Mouse (Mus musculus) central nervous system, embryonic 14 days (tissue): ENCODE measurements around the gene Ndufaf1. TPM values are rescaled to one million over a fixed set of nuclear protein-coding genes. Genes with fewer than 3 reads are reported as not detected.

ENCODE experiments used
- polyA plus RNA-seq: library from polyadenylated mRNA; depleted of rRNA; stranded (reverse); fragments of >200 nt; gene quantifications from 2 replicates; pipeline ENCODE4 v1.2.3, GENCODE M21; 2012; rRNA removed

The Ndufaf1 gene
- polyA plus RNA-seq: 14.9 and 17.0 TPM in 2 replicates

DNA sequence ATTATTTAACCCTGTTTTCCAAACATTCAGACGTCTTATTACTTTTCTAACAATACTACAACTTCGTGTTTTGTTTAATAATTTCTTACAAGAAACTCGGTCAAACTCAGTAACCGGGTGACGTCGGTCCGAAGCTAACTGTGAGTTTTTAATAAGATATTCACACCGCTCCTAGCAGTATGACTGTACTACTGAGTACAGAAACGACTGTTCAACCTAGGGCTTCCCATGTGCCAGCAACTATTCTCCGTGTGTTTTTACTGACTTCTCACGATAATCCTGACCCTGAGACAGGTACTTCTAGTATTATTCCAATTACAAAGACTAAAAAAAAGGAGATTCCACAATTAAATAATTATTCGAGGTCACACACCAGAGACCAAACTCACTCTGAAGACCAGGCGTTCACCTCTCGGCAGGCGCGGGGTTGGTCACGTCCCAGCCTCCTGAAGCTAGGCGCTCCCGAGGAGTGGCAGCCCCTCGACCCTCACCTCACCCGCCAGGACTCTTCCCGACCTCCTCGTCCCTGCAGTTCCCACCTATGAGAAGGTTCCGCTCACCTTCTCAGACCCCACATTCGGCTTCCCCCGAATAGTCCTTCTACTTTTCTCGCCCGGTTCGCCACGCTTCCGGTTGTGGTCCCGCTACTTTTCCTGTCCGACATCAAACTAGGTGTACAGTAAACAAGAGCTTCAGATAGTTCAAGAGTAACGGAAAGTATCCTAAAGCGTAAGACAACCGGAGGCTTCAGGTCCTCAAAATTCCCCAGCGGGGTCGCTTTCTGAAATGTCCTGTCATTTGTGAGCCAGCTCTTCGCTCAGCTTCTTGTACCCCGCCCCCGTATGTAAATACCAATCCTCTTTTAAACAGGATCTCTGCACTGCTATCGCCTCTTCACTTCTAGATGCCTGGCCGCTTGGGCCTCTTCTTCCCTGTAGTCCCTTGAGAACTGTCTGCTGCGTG, at the start of gene Ndufaf1:
Gene Ndufaf1, minus strand, starts transcription at position 608 of the 963 bp plus-strand sequence.

DNA sequence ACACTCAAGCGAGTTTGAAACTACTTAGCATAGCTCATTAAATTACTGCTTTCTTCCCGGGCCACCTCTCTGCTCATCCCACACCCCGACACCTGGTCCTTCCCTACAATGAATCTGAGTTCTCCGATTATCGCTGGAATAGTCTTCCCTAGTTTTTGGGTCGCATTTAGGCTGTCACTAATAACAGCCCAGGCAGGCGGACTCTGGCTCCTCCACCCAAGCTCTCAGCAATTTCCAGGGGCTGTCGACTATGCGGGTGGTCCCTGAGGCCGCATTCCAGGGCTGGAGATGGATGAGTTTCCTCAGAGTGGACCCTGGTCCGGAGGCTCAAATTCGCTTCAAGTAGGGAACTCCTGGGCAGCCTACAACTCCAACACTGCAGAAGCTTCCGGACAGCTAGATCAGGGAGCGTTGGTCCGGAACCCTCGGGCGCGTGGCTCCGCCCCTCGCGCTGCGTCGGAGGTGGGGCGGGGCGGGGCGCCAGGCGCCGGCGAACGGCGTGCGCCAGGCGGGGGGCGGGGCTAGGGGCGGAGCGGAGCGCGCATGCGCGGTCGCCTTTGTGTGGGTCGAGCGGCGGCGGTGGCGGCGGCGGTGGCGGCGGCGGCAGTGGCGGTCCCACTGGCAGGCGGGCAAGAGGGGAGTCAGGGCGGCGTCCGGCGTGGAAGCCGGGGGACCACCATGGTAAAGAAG, 12.0 kb upstream of the Ndufaf1 start, which contains the start of gene Rtf1:
Gene Rtf1, plus strand, starts transcription at position 544 of the 690 bp plus-strand sequence.

DNA sequence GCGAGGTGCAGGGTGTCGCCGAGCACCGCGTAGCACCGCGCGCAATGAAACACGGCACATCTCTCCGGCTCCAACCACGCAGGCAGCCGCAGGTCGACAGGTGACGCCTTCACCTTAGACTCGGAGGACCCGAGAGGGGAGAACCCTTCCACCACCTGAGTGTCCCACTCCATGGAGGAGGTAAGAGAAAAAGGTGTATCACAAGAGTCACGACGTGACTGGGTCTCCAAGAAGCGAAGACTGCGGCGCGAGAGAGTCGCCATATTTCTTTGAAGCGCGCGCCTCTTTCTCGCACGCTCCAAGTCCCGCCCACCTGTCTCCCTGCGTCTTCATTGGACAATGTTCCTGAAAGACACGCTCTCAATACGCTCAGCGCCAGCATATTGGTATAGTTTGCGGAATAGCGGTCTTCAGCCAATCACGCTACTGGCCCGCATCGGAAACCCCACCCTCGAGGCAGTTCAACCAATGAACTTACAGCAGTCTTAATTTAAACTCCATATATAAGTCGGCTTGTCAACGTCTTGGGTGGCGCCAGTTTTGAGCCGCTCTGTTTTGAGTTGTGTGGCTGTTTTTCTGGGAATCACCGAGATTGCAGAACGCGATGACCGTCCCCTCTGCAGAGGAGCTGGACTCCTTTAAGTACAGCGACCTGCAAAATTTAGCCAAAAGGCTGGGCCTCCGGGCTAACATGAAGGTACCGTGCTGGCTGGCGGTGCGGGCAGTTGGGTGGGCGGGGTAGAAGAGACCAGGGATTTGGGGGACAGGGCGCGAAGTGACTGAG, 44.2 kb downstream of the Ndufaf1 start, which contains the start of the genes Nusap1 and Oip5:
Gene Nusap1, plus strand, starts transcription at position 100 of the 784 bp plus-strand sequence.
Gene Oip5, minus strand, starts transcription at position 271 of the 784 bp plus-strand sequence.

Other genes starting within 250 kb of the Ndufaf1 start
- gene Ino80, start 185.1 kb downstream of the Ndufaf1 start, polyA plus RNA-seq: 14.1 and 15.0 TPM in 2 replicates
- 0.33 and 0.75 TPM in 2 replicates for gene Exd1, start 115.2 kb downstream of the Ndufaf1 start, polyA plus RNA-seq
- gene Chp1, start 115.1 kb downstream of the Ndufaf1 start, polyA plus RNA-seq: 57.5 and 59.8 TPM in 2 replicates
- gene Nusap1, start 44.5 kb downstream of the Ndufaf1 start, polyA plus RNA-seq: 20.2 and 28.4 TPM in 2 replicates
- gene Oip5, start 44.4 kb downstream of the Ndufaf1 start, polyA plus RNA-seq: 8.9 and 12.5 TPM in 2 replicates
- gene Rtf1, start 12.2 kb upstream of the Ndufaf1 start, polyA plus RNA-seq: 44.9 and 45.5 TPM in 2 replicates
- gene Itpka, start 79.5 kb upstream of the Ndufaf1 start, polyA plus RNA-seq: 0.50 and 0.55 TPM in 2 replicates
- gene Ltk, start 97.6 kb upstream of the Ndufaf1 start, polyA plus RNA-seq: 2.3 and 3.0 TPM in 2 replicates
- gene Rpap1, start 124.7 kb upstream of the Ndufaf1 start, polyA plus RNA-seq: 21.9 and 22.8 TPM in 2 replicates
- gene Tyro3, start 134.9 kb upstream of the Ndufaf1 start, polyA plus RNA-seq: 32.2 and 36.3 TPM in 2 replicates
- 21.9 and 24.1 TPM in 2 replicates for gene Mga, start 234.4 kb upstream of the Ndufaf1 start, polyA plus RNA-seq